Mouse (Mus musculus) intestine, embryonic 15.5 days (tissue): Measurements from ENCODE around the gene Plxnb2. TPM values are rescaled to one million over a fixed set of nuclear protein-coding genes. Genes with fewer than 3 reads are reported as not detected.

Experiments
- ATAC-seq: fragments of 200-750 bp; cut with Nextera tagmentation; 2 replicates; pipeline ENCODE4 v1.8.0; 2017; ENCODE audit warnings: moderate TSS enrichment, moderate library complexity
- H3K27ac ChIP-seq: fragments of 300-500 bp; sonication (generic); 2 replicates; pipeline ENCODE4 v1.5.1; 2015; ENCODE audit warnings: mild to moderate bottlenecking, inconsistent platforms
- H3K27me3 ChIP-seq: fragments of 300-500 bp; sonication (generic); replicated peaks from 2 replicates; pipeline ENCODE4 v1.6.1; 2015; ENCODE audit warnings: inconsistent platforms
- H3K36me3 ChIP-seq: fragments of 300-500 bp; sonication (generic); 2 replicates; pipeline ENCODE4 v1.6.1; 2015; ENCODE audit warnings: inconsistent platforms
- H3K4me1 ChIP-seq: fragments of 300-500 bp; sonication (generic); replicated peaks from 2 replicates; pipeline ENCODE4 v1.6.1; 2015; ENCODE audit warnings: inconsistent platforms
- H3K4me2 ChIP-seq: fragments of 300-500 bp; sonication (generic); replicated peaks from 2 replicates; pipeline ENCODE4 v1.6.1; 2015; ENCODE audit warnings: mild to moderate bottlenecking, inconsistent platforms
- H3K4me3 ChIP-seq: fragments of 300-500 bp; sonication (generic); replicated peaks from 2 replicates; pipeline ENCODE4 v1.5.1; 2015; ENCODE audit warnings: inconsistent platforms
- H3K9ac ChIP-seq: fragments of 300-500 bp; sonication (generic); 2 replicates; pipeline ENCODE4 v1.6.1; 2015; ENCODE audit warnings: inconsistent platforms
- H3K9me3 ChIP-seq: fragments of 300-500 bp; sonication (generic); 2 replicates; pipeline ENCODE4 v1.6.1; 2016; ENCODE audit warnings: inconsistent platforms
- WGBS: fragments of 180-500 bp; shearing (Covaris S2); methylation state at CpG from one replicate; pipeline ENCODE4 v1.1.7; 2015; 5-methylcytosine and 5-hydroxymethylcytosine counted together
- polyA plus RNA-seq: library from polyadenylated mRNA; unstranded; fragments of >200 nt; fragmentation: Nextera tagmentation; extraction: Ambion mirVana; gene quantifications from 2 replicates; pipeline ENCODE4 v1.2.1, GENCODE M21; 2015

Gene Plxnb2
- polyA plus RNA-seq, 1 experiment from 2014 or later = 107 TPM

GRCm38 (mm10) chr15:89165478-89165877 is 15.1 kb downstream of the Plxnb2 start:
- H3K4me3 ChIP-seq = no peak overlapping the region
- 95% methylated on average over 12 of the region's 12 CpGs for WGBS
- H3K27me3 ChIP-seq = no peaks in the 10 kb centered on the region
- peaks cover 21% of the 10 kb centered on the region for H3K4me1 ChIP-seq
- no peak overlapping the region for H3K9ac ChIP-seq
- peaks cover 71% of the 10 kb centered on the region for H3K36me3 ChIP-seq
- H3K4me2 ChIP-seq = no peak overlapping the region
- no peak overlapping the region for H3K27ac ChIP-seq
- no peak for ATAC-seq
- no peaks in the 10 kb centered on the region for H3K9me3 ChIP-seq

- Histone ChIP-seq H3K27ac (no peak overlapping the region), H3K36me3 (peaks cover 93% of the 10 kb centered on the region), H3K4me1 (0 out of 2 replicates have a peak, but pooled peaks cover 3% of the 10 kb centered on the region), H3K27me3 (no peaks in the 10 kb centered on the region), H3K4me3 (no peak overlapping the region), H3K9me3 (no peaks in the 10 kb centered on the region), H3K9ac (no peak overlapping the region), H3K4me2 (no peak overlapping the region)
- 65% methylated on average over 9 of the region's 9 CpGs for WGBS
- peak; percentile 38 for ATAC-seq
These were observed 19.2 kb downstream of the Plxnb2 start for GRCm38 (mm10) chr15:89161397-89161796.

GRCm38 (mm10) chr15:89158516-89158915 is 22.1 kb downstream of the Plxnb2 start:
- ATAC-seq = no peak
- no peak overlapping the region for H3K4me2 ChIP-seq
- H3K27me3 ChIP-seq = no peaks in the 10 kb centered on the region
- 0 out of 2 replicates have a peak, but pooled peaks cover 3% of the 10 kb centered on the region for H3K4me1 ChIP-seq
- H3K36me3 ChIP-seq = peaks cover 82% of the 10 kb centered on the region
- no peaks in the 10 kb centered on the region for H3K9me3 ChIP-seq
- WGBS = 94% methylated on average over 16 of the region's 16 CpGs
- H3K27ac ChIP-seq = no peak overlapping the region
- no peak overlapping the region for H3K9ac ChIP-seq
- no peak overlapping the region for H3K4me3 ChIP-seq

GRCm38 (mm10) chr15:89157954-89158353 is 22.6 kb downstream of the Plxnb2 start:
- ATAC-seq = peak; percentile 18; the same call in 1 of the 2 replicates
- WGBS = 65% methylated on average over 7 of the region's 7 CpGs
- no peaks in the 10 kb centered on the region for H3K27me3 ChIP-seq

GRCm38 (mm10) chr15:89152312-89152711 is 28.3 kb downstream of the Plxnb2 start:
- no peak overlapping the region for H3K4me3 ChIP-seq
- no peak for ATAC-seq
- H3K27ac ChIP-seq = no peak overlapping the region
- no peak overlapping the region for H3K4me2 ChIP-seq
- H3K4me1 ChIP-seq = peaks cover 21% of the 10 kb centered on the region
- H3K27me3 ChIP-seq = peaks cover 31% of the 10 kb centered on the region
- H3K9ac ChIP-seq = no peak overlapping the region
- peaks cover 25% of the 10 kb centered on the region for H3K36me3 ChIP-seq
- no peaks in the 10 kb centered on the region for H3K9me3 ChIP-seq

More at GRCm38 (mm10) chr15:89157954-89158353, 22.6 kb downstream of the Plxnb2 start:
- Histone ChIP-seq H3K36me3 (peaks cover 80% of the 10 kb centered on the region), H3K4me3 (no peak overlapping the region), H3K4me1 (0 out of 2 replicates have a peak, but pooled peaks cover 3% of the 10 kb centered on the region), H3K27ac (no peak overlapping the region), H3K9me3 (no peaks in the 10 kb centered on the region), H3K9ac (no peak overlapping the region), H3K4me2 (no peak overlapping the region)

- H3K27ac ChIP-seq = no peak overlapping the region
- H3K36me3 ChIP-seq = peaks cover 2% of the 10 kb centered on the region; the same call in 1 of the 2 replicates
- H3K9me3 ChIP-seq = no peaks in the 10 kb centered on the region
- WGBS = 2% methylated on average over 13 of the region's 13 CpGs
- peak; percentile 29 for ATAC-seq
- H3K4me3 ChIP-seq = peak overlapping the region; percentile 68
- no peak overlapping the region for H3K9ac ChIP-seq
- H3K27me3 ChIP-seq = peaks cover 49% of the 10 kb centered on the region
- peak overlapping the region; percentile 97 for H3K4me2 ChIP-seq
- H3K4me1 ChIP-seq = peaks cover 29% of the 10 kb centered on the region
These were observed 30.6 kb downstream of the Plxnb2 start for GRCm38 (mm10) chr15:89150041-89150390.

- WGBS = 2% methylated on average over 59 of the region's 61 CpGs
- Histone ChIP-seq H3K9me3 (no peaks in the 10 kb centered on the region), H3K9ac (peak within 1 kb of the TSS; percentile 68), H3K4me3 (peak within 1 kb of the TSS; percentile 68), H3K4me1 (peaks cover 29% of the 10 kb centered on the region), H3K27ac (peak within 1 kb of the TSS; percentile 42), H3K36me3 (no peaks in the 10 kb centered on the region), H3K4me2 (peak within 1 kb of the TSS; percentile 97), H3K27me3 (peaks cover 54% of the 10 kb centered on the region)
- ATAC-seq = peak; percentile 69
These were observed 31.1 kb downstream of the Plxnb2 start, which contains the start of gene Mapk11 for GRCm38 (mm10) chr15:89149271-89150040. TSS of gene Mapk11 (minus strand) at chr15:89149628.

GRCm38 (mm10) chr15:89148496-89149270 is 31.9 kb downstream of the Plxnb2 start:
- H3K4me1 ChIP-seq = peaks cover 29% of the 10 kb centered on the region
- peak overlapping the region; percentile 97 for H3K4me2 ChIP-seq
- H3K9ac ChIP-seq = peak overlapping the region; percentile 68
- no peaks in the 10 kb centered on the region for H3K36me3 ChIP-seq
- H3K4me3 ChIP-seq = peak overlapping the region; percentile 68
- WGBS = 8% methylated on average over 24 of the region's 25 CpGs
- ATAC-seq = no peak
- peak overlapping the region; percentile 42; the same call in 1 of the 2 replicates for H3K27ac ChIP-seq
- no peaks in the 10 kb centered on the region for H3K9me3 ChIP-seq
- peaks cover 59% of the 10 kb centered on the region for H3K27me3 ChIP-seq

- H3K4me3 ChIP-seq = no peak overlapping the region
- H3K36me3 ChIP-seq = no peaks in the 10 kb centered on the region
- 57% methylated on average over 4 of the region's 4 CpGs for WGBS
- H3K4me1 ChIP-seq = peaks cover 29% of the 10 kb centered on the region
- H3K27ac ChIP-seq = no peak overlapping the region
- peaks cover 59% of the 10 kb centered on the region for H3K27me3 ChIP-seq
- no peak overlapping the region for H3K9ac ChIP-seq
- no peaks in the 10 kb centered on the region for H3K9me3 ChIP-seq
- no peak for ATAC-seq
- peak overlapping the region; percentile 97 for H3K4me2 ChIP-seq
These were observed 32.7 kb downstream of the Plxnb2 start for GRCm38 (mm10) chr15:89147895-89148294.

- H3K4me2 ChIP-seq = no peak overlapping the region
- no peak overlapping the region for H3K9ac ChIP-seq
- H3K4me1 ChIP-seq = peaks cover 29% of the 10 kb centered on the region
- no peak overlapping the region for H3K4me3 ChIP-seq
- H3K27ac ChIP-seq = no peak overlapping the region
- no peaks in the 10 kb centered on the region for H3K36me3 ChIP-seq
- H3K9me3 ChIP-seq = no peaks in the 10 kb centered on the region
- H3K27me3 ChIP-seq = peaks cover 59% of the 10 kb centered on the region
- WGBS = 21% methylated on average over 10 of the region's 10 CpGs
- ATAC-seq = no peak
These were observed 33.1 kb downstream of the Plxnb2 start for GRCm38 (mm10) chr15:89147456-89147855.

- no peak for ATAC-seq
- no peak overlapping the region for H3K9ac ChIP-seq
- peak overlapping the region; percentile 67 for H3K4me2 ChIP-seq
- WGBS = 7% methylated on average over 16 of the region's 16 CpGs
- no peaks in the 10 kb centered on the region for H3K9me3 ChIP-seq
- H3K36me3 ChIP-seq = no peaks in the 10 kb centered on the region
- peaks cover 29% of the 10 kb centered on the region for H3K4me1 ChIP-seq
- peaks cover 59% of the 10 kb centered on the region for H3K27me3 ChIP-seq
- H3K4me3 ChIP-seq = peak overlapping the region; percentile 30
- no peak overlapping the region for H3K27ac ChIP-seq
These were observed 33.6 kb downstream of the Plxnb2 start for GRCm38 (mm10) chr15:89147024-89147423.

GRCm38 (mm10) chr15:89146537-89146936 is 34.1 kb downstream of the Plxnb2 start:
- peaks cover 31% of the 10 kb centered on the region for H3K4me1 ChIP-seq
- peak overlapping the region; percentile 30 for H3K4me3 ChIP-seq
- no peak overlapping the region for H3K27ac ChIP-seq
- WGBS = under 1% methylated on average over 27 of the region's 27 CpGs
- H3K9ac ChIP-seq = no peak overlapping the region
- peak; percentile 45 for ATAC-seq
- no peaks in the 10 kb centered on the region for H3K9me3 ChIP-seq
- H3K4me2 ChIP-seq = peak overlapping the region; percentile 67
- H3K36me3 ChIP-seq = no peaks in the 10 kb centered on the region
- H3K27me3 ChIP-seq = peaks cover 61% of the 10 kb centered on the region
